Mouse (Mus musculus) heart, postnatal 14 days (tissue): ENCODE data around the gene Rbm48. TPM values are rescaled to one million over a fixed set of nuclear protein-coding genes. Genes with fewer than 3 reads are reported as not detected.
"Not testable (repeated sequence)": the region's sequence is repeated elsewhere in the genome, so short reads cannot be mapped to it uniquely, and the experiment has no call there.

Source experiments
- DNase-seq, 2 experiments: peaks; one replicate each; pipeline ENCODE4 v3.0.0; 2021 to 2022
- intact Hi-C: fragments of 180-260 bp; cut with DNase I; formaldehyde crosslinking; loops from one replicate; pipeline ENCODE4 v1.15.1; 2025
- long read RNA-seq, 2 experiments: library from polyadenylated mRNA; stranded (forward); transcript quantifications; one replicate each; pipeline ENCODE4 v2.0.0; 2021
- total RNA-seq, 2 experiments: library from RNA; stranded (reverse); gene quantifications; 2 replicates each; pipeline ENCODE4 v1.2.3; 2021

Gene Rbm48
- 1 to 10 TPM; 4.2 to 5.1 TPM for total RNA-seq
- long read RNA-seq, experiment 1, transcript Rbm48-201 (5 exons, 2,368 nt) = major isoform, 5 of 8 reads
- long read RNA-seq, experiment 1, partial matches to known transcripts = 0 of 8 reads
- long read RNA-seq, experiment 1, other reads (novel, unspliced or antisense) = 3 of 8 reads
- long read RNA-seq, experiment 2, transcript Rbm48-201 (5 exons, 2,368 nt) = major isoform, 12 of 14 reads
- long read RNA-seq, experiment 2, partial matches to known transcripts = 0 of 14 reads
- long read RNA-seq, experiment 2, other reads (novel, unspliced or antisense) = 2 of 14 reads

DNA sequence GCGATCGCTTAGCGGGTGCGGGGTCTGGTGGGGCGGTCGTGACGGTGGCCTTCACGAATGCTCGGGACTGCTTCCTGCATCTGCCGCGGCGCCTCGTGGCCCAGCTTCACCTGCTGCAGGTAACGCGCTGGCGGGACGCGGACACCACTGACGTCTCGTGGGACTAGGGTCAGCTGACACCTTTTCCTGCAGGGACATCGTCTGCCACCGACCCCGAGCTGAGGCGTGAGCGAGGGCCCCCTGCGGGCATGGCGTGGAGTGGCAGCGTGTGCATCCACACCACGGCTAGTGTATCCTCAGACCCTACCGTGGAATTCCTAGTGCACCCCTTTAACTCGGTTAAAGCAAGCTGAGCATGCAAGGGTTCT is at the start of gene Rbm48:
Rbm48 (minus strand) TSS at position 187 of the 368 bp plus-strand sequence.
- DNase-seq = peak; percentile 78 to 83
- intact Hi-C loops = loop anchor here (5.0 kb wide), 1 partner anchor 51 kb away; no protein-coding TSS in a partner anchor

- DNase-seq = no peak
- intact Hi-C loops = loop anchor here (5.0 to 10.0 kb wide), 3 partner anchors 48 to 549 kb away; partner anchors contain the start of genes Mterf1b, Pex1 and Rbm48
These were observed 48.9 kb upstream of the Rbm48 start for GRCm38 (mm10) chr5:3645326-3645725.

- intact Hi-C loops = loop anchor here (5.0 to 10.0 kb wide), 3 partner anchors 47 to 550 kb away; partner anchors contain the start of genes Mterf1b, Pex1 and Rbm48
- DNase-seq = no peak
These were observed 48.2 kb upstream of the Rbm48 start for GRCm38 (mm10) chr5:3644621-3645020.

DNA sequence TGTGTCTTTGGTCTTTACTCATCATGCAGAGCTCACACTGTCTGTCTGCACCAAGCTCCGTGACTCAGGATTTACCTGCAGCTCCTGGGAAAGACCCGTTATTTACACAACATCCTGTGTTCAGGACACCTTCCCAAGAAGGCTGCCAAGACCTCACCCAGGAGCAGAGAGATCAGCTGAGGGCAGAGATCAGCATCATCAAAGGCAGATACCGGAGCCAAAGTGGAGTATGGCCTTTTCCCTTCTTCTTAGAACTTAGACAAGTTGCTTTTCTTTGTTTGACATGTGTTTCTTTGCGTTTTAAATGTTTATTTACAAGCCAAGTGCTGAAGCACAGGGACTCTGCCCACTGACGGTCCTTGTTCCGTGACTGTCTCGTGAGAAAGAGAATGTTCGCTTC is 38.9 kb upstream of the Rbm48 start:
- intact Hi-C loops = no loop called here

DNA sequence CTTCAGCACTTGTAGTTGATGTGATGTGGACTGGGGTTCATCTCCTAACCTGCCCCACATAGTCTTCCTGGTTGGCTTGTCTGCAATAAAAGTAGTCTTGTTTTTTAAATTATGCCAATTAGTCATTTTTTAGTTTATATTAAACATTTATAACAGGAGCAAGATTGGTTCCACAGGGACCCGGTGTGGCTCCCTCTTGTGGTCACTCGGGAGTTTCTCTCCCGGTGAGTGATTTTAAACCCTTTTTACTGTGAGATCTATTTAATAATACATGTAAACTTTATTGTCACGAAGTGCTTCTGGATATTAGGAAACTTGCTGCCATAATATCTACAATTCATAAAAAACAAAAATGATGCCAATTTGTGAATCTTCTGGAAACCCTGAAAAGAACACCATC is 37.6 kb upstream of the Rbm48 start:
- DNase-seq = peak in 1 of 2 experiments; percentile 9
- intact Hi-C loops = no loop called here

More for the DNA sequence above, 38.9 kb upstream of the Rbm48 start:
- no peak for DNase-seq

DNA sequence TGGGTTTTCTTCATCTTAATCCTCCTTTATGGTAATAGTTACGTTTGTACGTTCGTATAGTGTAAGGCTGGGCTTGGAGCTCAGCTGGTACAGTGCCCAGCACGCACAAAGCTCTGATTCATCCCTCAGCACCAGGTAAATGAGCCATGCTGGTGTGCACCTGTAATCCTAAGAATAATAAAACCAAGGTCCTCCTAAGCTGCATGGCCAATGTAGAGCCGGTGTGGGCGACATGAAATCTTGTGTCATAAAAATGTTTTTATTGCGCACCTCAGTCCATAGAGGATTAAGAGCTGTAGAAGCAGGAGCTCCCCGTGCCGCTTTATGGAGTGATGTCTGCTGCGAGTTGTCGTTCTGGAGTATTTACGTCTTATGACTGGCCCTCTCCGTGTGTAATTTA is 36.9 kb upstream of the Rbm48 start:
- intact Hi-C loops = no loop called here
- no peak for DNase-seq

GRCm38 (mm10) chr5:3632285-3632684 is 35.9 kb upstream of the Rbm48 start:
- no peak for DNase-seq
- intact Hi-C loops = no loop called here

DNA sequence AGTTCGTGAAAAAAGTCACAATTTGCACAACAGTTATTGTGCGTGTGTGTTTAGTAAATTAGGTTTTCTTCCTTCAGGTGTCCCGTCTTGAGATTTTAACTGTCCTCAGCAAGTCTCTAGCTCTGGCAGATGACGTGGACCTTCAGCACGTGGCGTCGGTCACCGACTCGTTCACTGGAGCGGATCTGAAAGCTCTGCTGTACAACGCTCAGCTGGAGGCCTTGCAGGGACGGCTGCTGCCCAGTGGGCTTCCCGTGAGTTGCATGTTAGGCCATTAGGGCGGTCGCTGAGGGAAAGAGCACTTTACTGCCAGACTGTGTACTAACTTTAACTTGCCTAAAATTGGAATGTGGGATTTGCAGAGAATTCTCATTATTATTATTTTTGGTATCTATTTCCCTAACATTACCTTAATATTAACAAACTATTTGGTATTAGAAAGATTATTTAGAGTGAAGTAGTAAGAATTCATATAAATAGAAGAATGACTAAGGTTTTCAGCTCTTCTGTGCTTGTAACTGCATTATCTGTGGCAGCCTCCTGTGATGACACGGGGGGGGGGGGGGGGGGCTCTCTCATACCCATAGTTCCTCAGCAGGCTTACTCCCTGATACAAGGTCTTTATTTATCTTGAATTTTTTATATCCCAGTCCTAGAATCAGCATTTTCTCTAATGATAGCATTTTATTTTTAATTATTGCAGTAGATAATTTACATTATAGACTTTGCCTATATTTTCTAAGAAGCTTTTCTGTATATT is 35.3 kb upstream of the Rbm48 start:
- no peak for DNase-seq
- intact Hi-C loops = no loop called here

DNA sequence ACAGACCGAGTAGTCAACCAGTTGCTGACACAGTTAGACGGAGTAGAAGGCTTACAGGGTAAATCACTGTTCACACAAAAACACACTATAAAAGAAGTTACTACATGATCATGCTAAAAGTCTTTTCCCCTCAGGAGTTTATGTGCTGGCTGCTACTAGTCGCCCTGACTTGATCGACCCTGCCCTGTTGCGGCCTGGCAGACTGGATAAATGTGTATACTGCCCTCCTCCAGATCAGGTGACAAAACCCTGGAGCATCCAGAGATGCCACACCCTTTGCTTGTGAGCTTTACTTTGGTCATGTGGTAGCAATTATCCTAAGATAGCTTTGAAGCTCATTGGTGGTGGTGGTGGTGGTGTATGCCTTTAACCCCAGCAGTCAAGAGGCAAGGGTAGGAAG is 33.7 kb upstream of the Rbm48 start:
- DNase-seq = no peak
- intact Hi-C loops = no loop called here

DNA sequence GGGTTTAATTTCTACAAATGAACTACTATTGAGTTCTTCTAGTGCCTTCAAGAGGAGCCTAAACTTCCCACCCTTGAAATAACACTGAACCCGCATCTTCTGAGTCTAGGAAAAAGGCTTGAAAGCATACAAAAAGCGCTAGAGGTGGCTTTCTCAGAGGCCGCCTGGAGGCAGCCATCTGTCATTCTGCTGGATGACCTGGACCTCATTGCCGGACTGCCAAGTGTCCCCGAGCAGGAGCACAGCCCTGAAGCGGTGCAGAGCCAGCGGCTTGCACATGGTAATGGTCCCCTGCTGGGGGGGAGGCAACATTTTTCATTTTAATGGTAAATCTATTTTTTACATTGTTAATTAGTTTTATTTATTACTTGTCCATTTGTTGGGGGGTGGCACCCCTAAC is 24.1 kb upstream of the Rbm48 start:
- no peak for DNase-seq
- intact Hi-C loops = no loop called here

DNA sequence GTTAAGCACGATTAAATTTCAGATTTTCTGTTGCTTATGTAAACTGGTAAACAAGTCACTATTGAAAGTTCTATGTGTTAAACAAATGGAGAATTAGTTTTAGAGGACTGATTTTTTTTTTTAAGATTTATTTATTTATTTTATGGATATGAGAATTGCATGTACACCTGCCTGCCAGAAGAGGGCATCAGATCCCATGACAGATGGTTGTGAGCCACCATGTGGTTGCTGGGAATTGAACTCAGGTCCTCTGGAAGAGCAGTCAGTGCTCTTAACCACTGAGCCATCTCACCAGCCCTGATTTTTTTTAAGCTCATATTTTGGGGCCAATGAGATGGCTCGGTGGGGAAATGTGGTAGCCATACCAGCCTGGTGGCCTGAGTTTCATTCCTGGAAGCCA is 15.4 kb upstream of the Rbm48 start:
- DNase-seq, intact Hi-C loops: not testable (repeated sequence)

- no peak for DNase-seq
- intact Hi-C loops = no loop called here
These were observed 12.9 kb upstream of the Rbm48 start for GRCm38 (mm10) chr5:3609241-3609640.

- DNase-seq = no peak
- intact Hi-C loops = no loop called here
These were observed 10.7 kb upstream of the Rbm48 start for GRCm38 (mm10) chr5:3607114-3607513.

GRCm38 (mm10) chr5:3600790-3601189 is 4.4 kb upstream of the Rbm48 start:
- intact Hi-C loops = no loop called here
- DNase-seq = no peak

DNA sequence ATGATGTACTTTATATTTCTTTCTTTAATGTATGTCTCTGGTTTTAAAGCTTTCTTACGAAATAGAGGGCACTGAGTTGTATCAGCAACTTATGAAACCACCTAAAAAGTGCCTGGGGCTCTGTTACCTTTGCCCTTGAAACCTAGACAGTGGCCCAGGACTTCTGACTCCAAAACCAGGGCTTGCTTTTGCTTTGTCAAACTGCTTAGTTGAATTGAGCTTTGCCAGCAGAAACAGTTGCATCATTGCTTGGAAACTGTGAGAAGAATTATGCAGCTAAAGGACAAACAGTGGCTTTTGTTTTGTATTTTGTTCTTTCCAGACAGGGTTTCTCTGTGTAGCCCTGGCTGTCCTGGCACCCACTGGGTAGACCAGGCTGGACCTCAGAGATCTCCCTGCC is 3.9 kb upstream of the Rbm48 start:
- no peak for DNase-seq
- intact Hi-C loops = no loop called here

DNA sequence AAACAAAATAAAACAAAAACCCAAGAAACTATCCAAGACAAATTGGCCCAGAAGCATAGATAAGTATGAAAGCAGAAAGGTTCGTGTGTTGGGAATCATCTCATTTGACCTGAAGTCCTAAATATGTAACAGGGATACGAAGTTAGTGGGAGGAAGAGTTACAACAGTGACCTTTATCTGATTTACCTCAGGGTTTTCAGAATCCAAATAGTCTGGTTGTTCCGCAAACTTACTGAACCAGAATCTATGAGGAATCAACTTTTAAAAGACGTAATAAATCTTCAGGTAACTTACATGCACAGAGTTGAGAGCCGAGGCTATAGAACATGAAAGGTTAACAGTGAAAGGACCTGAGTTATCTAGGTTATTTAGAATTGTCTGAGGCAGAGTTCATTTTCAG is 2.4 kb upstream of the Rbm48 start:
- intact Hi-C loops = loop anchor here (5.0 kb wide), 1 partner anchor 49 kb away; no protein-coding TSS in a partner anchor
- DNase-seq = no peak

DNA sequence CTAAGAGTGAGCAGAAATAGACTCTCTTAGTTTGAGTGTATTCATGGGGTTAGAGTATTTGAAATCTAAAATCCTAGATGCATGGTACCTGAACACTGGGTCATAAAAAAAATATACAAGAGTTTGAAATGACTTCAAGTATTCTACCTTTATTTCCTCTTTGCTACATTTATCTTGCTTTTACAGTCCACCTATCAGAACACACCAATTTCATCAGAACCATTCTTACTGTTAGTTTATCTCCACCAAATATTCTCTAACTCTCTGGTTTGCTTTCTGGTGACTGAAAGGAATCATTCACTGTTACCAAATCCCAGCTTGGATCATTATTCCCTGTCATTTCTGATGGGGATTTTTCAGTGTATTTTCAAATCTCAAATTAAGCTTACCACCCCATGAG is 786 bp upstream of the Rbm48 start:
- intact Hi-C loops = loop anchor here (5.0 kb wide), 1 partner anchor 50 kb away; no protein-coding TSS in a partner anchor
- DNase-seq = no peak

- intact Hi-C loops = loop anchor here (5.0 kb wide), 1 partner anchor 51 kb away; no protein-coding TSS in a partner anchor
- DNase-seq = peak; percentile 91 to 94
These were observed 539 bp downstream of the Rbm48 start, which contains the start of gene Pex1 for GRCm38 (mm10) chr5:3595693-3596398. TSS of gene Pex1 (plus strand) at chr5:3596066.

- no peak for DNase-seq
- intact Hi-C loops = no loop called here
These were observed 17.3 kb downstream of the Rbm48 start for GRCm38 (mm10) chr5:3579066-3579465.

- intact Hi-C loops = no loop called here
- DNase-seq = no peak
These were observed 18.4 kb downstream of the Rbm48 start for GRCm38 (mm10) chr5:3577939-3578338.

- intact Hi-C loops = no loop called here
- no peak for DNase-seq
These were observed 21.6 kb downstream of the Rbm48 start for GRCm38 (mm10) chr5:3574825-3575224.
